Mouse (Mus musculus): ENCODE measurements around the gene Iqcf1. TPM values are rescaled to one million over a fixed set of nuclear protein-coding genes. Genes with fewer than 3 reads are reported as not detected.

The Iqcf1 gene
- total RNA-seq, 2 experiments from 2014 or later, result not detected

Other genes starting within 250 kb of the Iqcf1 start
- 29.1 and 48.1 TPM in 2 replicates for gene Poc1a, start 218.9 kb upstream of the Iqcf1 start, total RNA-seq (2014; fragmentation: Nextera tagmentation)
- 28.1 and 40.0 TPM in 2 replicates for gene Poc1a, start 218.9 kb upstream of the Iqcf1 start, total RNA-seq (2017)
- 19.0 and 22.9 TPM in 2 replicates for gene Dusp7, start 131.3 kb upstream of the Iqcf1 start, total RNA-seq (2014; fragmentation: Nextera tagmentation)
- gene Dusp7, start 131.3 kb upstream of the Iqcf1 start, total RNA-seq (2017), result 3.2 and 7.2 TPM in 2 replicates
- gene Rpl29, start 70.5 kb upstream of the Iqcf1 start, total RNA-seq (2014; fragmentation: Nextera tagmentation), result 3,119 and 3,478 TPM in 2 replicates
- 1,796 and 2,125 TPM in 2 replicates for gene Rpl29, start 70.5 kb upstream of the Iqcf1 start, total RNA-seq (2017)
- 17.3 and 22.0 TPM in 2 replicates for gene Acy1, start 61.6 kb upstream of the Iqcf1 start, total RNA-seq (2014; fragmentation: Nextera tagmentation)
- gene Acy1, start 61.6 kb upstream of the Iqcf1 start, total RNA-seq (2017), result 20.9 and 22.4 TPM in 2 replicates
- gene Abhd14b, start 52.5 kb upstream of the Iqcf1 start, total RNA-seq (2014; fragmentation: Nextera tagmentation), result 11.9 and 14.9 TPM in 2 replicates
- gene Abhd14b, start 52.5 kb upstream of the Iqcf1 start, total RNA-seq (2017), result 3.6 and 4.9 TPM in 2 replicates
- gene Abhd14a, start 52.3 kb upstream of the Iqcf1 start, total RNA-seq (2014; fragmentation: Nextera tagmentation), result 40.5 and 56.0 TPM in 2 replicates
- gene Abhd14a, start 52.3 kb upstream of the Iqcf1 start, total RNA-seq (2017), result 18.6 and 31.0 TPM in 2 replicates
- gene Pcbp4, start 46.7 kb upstream of the Iqcf1 start, total RNA-seq (2014; fragmentation: Nextera tagmentation), result 0.40 and 6.6 TPM in 2 replicates
- gene Pcbp4, start 46.7 kb upstream of the Iqcf1 start, total RNA-seq (2017), result 0.30 and 0.89 TPM in 2 replicates
- gene Gpr62, start 34.0 kb upstream of the Iqcf1 start, total RNA-seq (2014; fragmentation: Nextera tagmentation), result not detected in 2 replicates
- not detected in 2 replicates for gene Gpr62, start 34.0 kb upstream of the Iqcf1 start, total RNA-seq (2017)
- gene Rrp9, start 24.0 kb upstream of the Iqcf1 start, total RNA-seq (2014; fragmentation: Nextera tagmentation), result 57.3 and 80.8 TPM in 2 replicates
- 80.0 and 82.4 TPM in 2 replicates for gene Rrp9, start 24.0 kb upstream of the Iqcf1 start, total RNA-seq (2017)
- gene Parp3, start 23.0 kb upstream of the Iqcf1 start, total RNA-seq (2014; fragmentation: Nextera tagmentation), result 2.2 and 2.5 TPM in 2 replicates
- 2.0 and 4.2 TPM in 2 replicates for gene Parp3, start 23.0 kb upstream of the Iqcf1 start, total RNA-seq (2017)
- gene Iqcf5, start 14.6 kb downstream of the Iqcf1 start, total RNA-seq (2014; fragmentation: Nextera tagmentation), result not detected in 2 replicates
- gene Iqcf5, start 14.6 kb downstream of the Iqcf1 start, total RNA-seq (2017), result not detected in 2 replicates
- gene Iqcf3, start 61.7 kb downstream of the Iqcf1 start, total RNA-seq (2014; fragmentation: Nextera tagmentation), result not detected in 2 replicates
- gene Iqcf3, start 61.7 kb downstream of the Iqcf1 start, total RNA-seq (2017), result not detected in 2 replicates
- gene Iqcf4, start 71.0 kb downstream of the Iqcf1 start, total RNA-seq (2014; fragmentation: Nextera tagmentation), result not detected in 2 replicates
- not detected in 2 replicates for gene Iqcf4, start 71.0 kb downstream of the Iqcf1 start, total RNA-seq (2017)
- gene Iqcf6, start 126.6 kb downstream of the Iqcf1 start, total RNA-seq (2014; fragmentation: Nextera tagmentation), result not detected in 2 replicates
- gene Iqcf6, start 126.6 kb downstream of the Iqcf1 start, total RNA-seq (2017), result not detected in 2 replicates
- not detected in 2 replicates for gene Grm2, start 156.1 kb downstream of the Iqcf1 start, total RNA-seq (2014; fragmentation: Nextera tagmentation)
- gene Grm2, start 156.1 kb downstream of the Iqcf1 start, total RNA-seq (2017), result not detected in 2 replicates
- 23.8 and 28.7 TPM in 2 replicates for gene Tex264, start 186.0 kb downstream of the Iqcf1 start, total RNA-seq (2014; fragmentation: Nextera tagmentation)
- gene Tex264, start 186.0 kb downstream of the Iqcf1 start, total RNA-seq (2017), result 20.9 and 24.1 TPM in 2 replicates

All from megakaryocyte-erythroid progenitor cell, adult 5-6 weeks (primary cell).